15 mouse cellular contexts compared by ENCODE assay signal in the genomic region with DNA sequence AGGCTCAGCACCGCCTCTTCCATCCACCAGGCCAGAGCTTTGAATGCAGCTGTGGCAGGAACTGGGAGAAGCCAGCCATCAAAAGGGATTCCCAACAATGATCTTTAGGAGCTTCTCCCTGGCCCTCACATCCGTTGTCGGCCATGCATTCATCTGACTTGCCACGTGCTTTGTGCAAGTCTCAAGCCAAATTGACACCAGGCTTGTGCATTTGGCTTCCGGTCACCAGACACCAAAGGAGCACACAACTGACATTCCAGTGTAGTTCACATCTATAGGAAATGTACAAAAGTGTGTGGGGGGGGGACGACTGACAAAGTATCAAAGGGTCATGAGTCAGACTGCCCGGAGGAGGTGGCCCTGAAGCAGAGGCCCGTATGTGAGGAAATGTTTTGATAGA. TPM values are rescaled to one million over a fixed set of nuclear protein-coding genes. Genes with fewer than 3 reads are reported as not detected.
"Had no signal": no experiment of that assay in that cellular context is flagged by ENCODE, and none has a peak within 500 bp of the region (broad histone marks: within the 10 kb centered on the region; RNA-seq: fewer than 3 reads in every experiment).

No protein-coding gene starts in this region.

- H3K9ac ChIP-seq: kidney, embryonic 15.5 days; limb, embryonic 13.5 days; liver, embryonic 15.5 days; midbrain, embryonic 13.5 days had no signal

- H3K4me2 ChIP-seq: kidney, embryonic 15.5 days; limb, embryonic 13.5 days; liver, embryonic 11.5 days; liver, embryonic 15.5 days; midbrain, embryonic 13.5 days had no signal

- H3K27ac ChIP-seq: kidney, embryonic 15.5 days; limb, embryonic 13.5 days; liver, embryonic 15.5 days; macrophage; midbrain, embryonic 13.5 days had no signal

- H3K4me1 ChIP-seq: liver, embryonic 15.5 days had no signal

- H3K4me3 ChIP-seq: kidney, embryonic 15.5 days; limb, embryonic 13.5 days; liver, embryonic 15.5 days; megakaryocyte, embryonic 14.5 days; midbrain, embryonic 13.5 days had no signal

- DNase-seq: kidney, adult 2 months; kidney, postnatal 14 days; left cerebral cortex, postnatal 4 days; lung, adult 2 months; lung, postnatal 10 days; right cerebral cortex, adult 18-20 months; right cerebral cortex, postnatal 25 days; thymus, postnatal 36 days had no signal

- ATAC-seq: midbrain, embryonic 13.5 days had no signal

- H3K9me3 ChIP-seq: kidney, embryonic 15.5 days; limb, embryonic 13.5 days; liver, embryonic 15.5 days; megakaryocyte, embryonic 14.5 days; midbrain, embryonic 13.5 days had no signal

- H3K36me3 ChIP-seq: kidney, embryonic 15.5 days; limb, embryonic 13.5 days; liver, embryonic 15.5 days; midbrain, embryonic 13.5 days had no signal

- H3K27me3 ChIP-seq: kidney, embryonic 15.5 days; liver, embryonic 15.5 days had no signal

RNA-seq across cellular contexts. Expression of a gene that starts 58.4 kb away (rescaled TPM):
- polyA plus RNA-seq: kidney, embryonic 15.5 days had no signal
